Mouse (Mus musculus) C2C12 (cell line): ENCODE results near the gene Slc39a11. TPM values are rescaled to one million over a fixed set of nuclear protein-coding genes. Genes with fewer than 3 reads are reported as not detected.

Experiments
- H3K27me3 ChIP-seq: one replicate; pipeline ENCODE4 v1.6.1; 2011; ENCODE audit not compliant: control insufficient read depth, insufficient read depth, insufficient read length
- H3K36me3 ChIP-seq: one replicate; pipeline ENCODE4 v1.6.1; 2011; ENCODE audit not compliant: control insufficient read depth, insufficient read depth
- H3K4me3 ChIP-seq: one replicate; pipeline ENCODE4 v1.5.1; 2011; ENCODE audit warnings: mild to moderate bottlenecking, control low read depth; ENCODE audit not compliant: poor library complexity, insufficient read depth, severe bottlenecking
- H3K79me2 ChIP-seq: one replicate; pipeline ENCODE4 v1.6.1; 2011; ENCODE audit not compliant: control insufficient read depth, insufficient read depth
- H3K79me3 ChIP-seq: one replicate; pipeline ENCODE4 v1.6.1; 2011; ENCODE audit warnings: low read depth, control low read depth
- H3ac ChIP-seq: one replicate; pipeline ENCODE3; 2011; ENCODE audit warnings: low read depth; ENCODE audit not compliant: control insufficient read depth, insufficient read length
- CEBPB ChIP-seq: IDR thresholded peaks from one replicate; pipeline ENCODE4 v1.6.1; 2011; ENCODE audit warnings: low read depth, mild to moderate bottlenecking, control low read depth, moderate library complexity
- CTCF ChIP-seq: IDR thresholded peaks from one replicate; pipeline ENCODE4 v1.5.1; 2011; ENCODE audit not compliant: control insufficient read depth, insufficient read depth, insufficient read length
- FOSL1 ChIP-seq: IDR thresholded peaks from one replicate; pipeline ENCODE4 v1.8.0; 2011; ENCODE audit warnings: mild to moderate bottlenecking, low read length; ENCODE audit not compliant: poor library complexity, insufficient read depth, severe bottlenecking
- MAX ChIP-seq: IDR thresholded peaks from one replicate; pipeline ENCODE4 v1.6.1; 2011; ENCODE audit warnings: mild to moderate bottlenecking, control low read depth
- MYOD1 ChIP-seq: IDR thresholded peaks from one replicate; pipeline ENCODE4 v1.6.1; 2011; ENCODE audit warnings: low read depth; ENCODE audit not compliant: control insufficient read depth, insufficient read length
- MYOG ChIP-seq: IDR thresholded peaks from one replicate; pipeline ENCODE4 v1.6.1; 2011; ENCODE audit not compliant: control insufficient read depth, insufficient read length; ENCODE audit errors: extremely low read depth
- USF1 ChIP-seq: IDR thresholded peaks from one replicate; pipeline ENCODE4 v1.6.1; 2011; ENCODE audit warnings: low read depth, mild to moderate bottlenecking, control low read depth, moderate library complexity
- polyA plus RNA-seq: library from polyadenylated mRNA; unstranded; fragments of >200 nt; fragmentation: generic; extraction: Trizol; gene quantifications from one replicate; pipeline ENCODE4 v1.2.1, GENCODE M21; 2012; ENCODE audit warnings: missing spikeins

Slc39a11 gene
- polyA plus RNA-seq, 1 experiment, result 10.0 TPM

- H3K4me3 ChIP-seq, result no peak overlapping the region
- TF ChIP-seq MAX (no peak), MYOG (no peak), CTCF (no peak), FOSL1 (no peak), CEBPB (no peak), USF1 (no peak), MYOD1 (no peak)
- no peaks in the 10 kb centered on the region for H3K36me3 ChIP-seq
- no peaks in the 10 kb centered on the region for H3K79me3 ChIP-seq
- H3ac ChIP-seq, result no peak overlapping the region
- H3K27me3 ChIP-seq, result no peaks in the 10 kb centered on the region
- H3K79me2 ChIP-seq, result no peaks in the 10 kb centered on the region
Measured at GRCm38 (mm10) chr11:113498889-113499288, 151.0 kb downstream of the Slc39a11 start.

GRCm38 (mm10) chr11:113494021-113494546 lies 155.8 kb downstream of the Slc39a11 start:
- H3K36me3 ChIP-seq, result no peaks in the 10 kb centered on the region
- H3K79me3 ChIP-seq, result no peaks in the 10 kb centered on the region
- TF ChIP-seq MAX, result no peak
- no peak overlapping the region for H3ac ChIP-seq
- H3K27me3 ChIP-seq, result no peaks in the 10 kb centered on the region
- no peak overlapping the region for H3K4me3 ChIP-seq
- no peaks in the 10 kb centered on the region for H3K79me2 ChIP-seq

GRCm38 (mm10) chr11:113490530-113491520 lies 159.1 kb downstream of the Slc39a11 start:
- H3K4me3 ChIP-seq, result no peak overlapping the region
- no peaks in the 10 kb centered on the region for H3K79me3 ChIP-seq
- H3K27me3 ChIP-seq, result no peaks in the 10 kb centered on the region
- TF ChIP-seq CTCF, result no peak
- no peak for TF ChIP-seq MAX
- TF ChIP-seq MYOG, result no peak
- TF ChIP-seq CEBPB, result no peak
- TF ChIP-seq USF1, result peak; percentile 0
- TF ChIP-seq MYOD1, result no peak
- no peak for TF ChIP-seq FOSL1
- H3K36me3 ChIP-seq, result no peaks in the 10 kb centered on the region
- no peaks in the 10 kb centered on the region for H3K79me2 ChIP-seq
- H3ac ChIP-seq, result no peak overlapping the region

GRCm38 (mm10) chr11:113487603-113488335 lies 162.1 kb downstream of the Slc39a11 start:
- Histone ChIP-seq H3K4me3 (no peak overlapping the region), H3K27me3 (no peaks in the 10 kb centered on the region), H3K79me3 (no peaks in the 10 kb centered on the region), H3ac (no peak overlapping the region), H3K36me3 (no peaks in the 10 kb centered on the region), H3K79me2 (no peaks in the 10 kb centered on the region)
- TF ChIP-seq MYOG (no peak), MAX (no peak), USF1 (peak; percentile 1), MYOD1 (peak; percentile 73), CEBPB (no peak), FOSL1 (no peak)

GRCm38 (mm10) chr11:113484037-113484436 lies 165.8 kb downstream of the Slc39a11 start:
- H3K4me3 ChIP-seq, result no peak overlapping the region
- no peaks in the 10 kb centered on the region for H3K36me3 ChIP-seq
- H3ac ChIP-seq, result no peak overlapping the region
- no peaks in the 10 kb centered on the region for H3K79me3 ChIP-seq
- H3K79me2 ChIP-seq, result no peaks in the 10 kb centered on the region
- TF ChIP-seq CEBPB (no peak), MYOD1 (no peak), MAX (no peak)
- H3K27me3 ChIP-seq, result no peaks in the 10 kb centered on the region

GRCm38 (mm10) chr11:113477550-113477949 lies 172.3 kb downstream of the Slc39a11 start:
- H3K4me3 ChIP-seq, result no peak overlapping the region
- H3ac ChIP-seq, result no peak overlapping the region
- no peaks in the 10 kb centered on the region for H3K36me3 ChIP-seq
- H3K79me3 ChIP-seq, result no peaks in the 10 kb centered on the region
- H3K79me2 ChIP-seq, result no peaks in the 10 kb centered on the region
- no peaks in the 10 kb centered on the region for H3K27me3 ChIP-seq
- no peak for TF ChIP-seq MAX
- no peak for TF ChIP-seq CTCF
- no peak for TF ChIP-seq USF1
- no peak for TF ChIP-seq MYOG
- TF ChIP-seq FOSL1, result no peak
- no peak for TF ChIP-seq CEBPB
- no peak for TF ChIP-seq MYOD1
